Mouse (Mus musculus) embryonic facial prominence, embryonic 12.5 days (tissue): ENCODE results near the gene Ankfy1. TPM values are rescaled to one million over a fixed set of nuclear protein-coding genes. Genes with fewer than 3 reads are reported as not detected.
A peak's percentile ranks its signal among the peaks of the same experiment; 100 is the strongest.

Experiments used
- ATAC-seq: fragments of 200-750 bp; cut with Nextera tagmentation; 2 replicates; pipeline ENCODE4 v1.8.0; 2017; ENCODE audit not compliant: insufficient number of reproducible peaks, insufficient read depth, low FRiP score, low TSS enrichment
- H3K27ac ChIP-seq: fragments of 300-500 bp; sonication (generic); 2 replicates; pipeline ENCODE4 v1.5.1; 2016; ENCODE audit warnings: mild to moderate bottlenecking
- H3K27me3 ChIP-seq: fragments of 300-500 bp; sonication (generic); 2 replicates; pipeline ENCODE4 v1.6.1; 2016; ENCODE audit warnings: mild to moderate bottlenecking, moderate library complexity
- H3K36me3 ChIP-seq: fragments of 300-500 bp; sonication (generic); 2 replicates; pipeline ENCODE4 v1.6.1; 2016; ENCODE audit warnings: mild to moderate bottlenecking
- H3K4me1 ChIP-seq: fragments of 300-500 bp; sonication (generic); 2 replicates; pipeline ENCODE4 v1.6.1; 2016
- H3K4me2 ChIP-seq: fragments of 300-500 bp; sonication (generic); replicated peaks from 2 replicates; pipeline ENCODE4 v1.6.1; 2016; ENCODE audit warnings: mild to moderate bottlenecking, moderate library complexity
- H3K4me3 ChIP-seq: fragments of 300-500 bp; sonication (generic); 2 replicates; pipeline ENCODE4 v1.5.1; 2016; ENCODE audit warnings: mild to moderate bottlenecking
- H3K9ac ChIP-seq: fragments of 300-500 bp; sonication (generic); 2 replicates; pipeline ENCODE4 v1.6.1; 2016; ENCODE audit warnings: mild to moderate bottlenecking, moderate library complexity
- H3K9me3 ChIP-seq: fragments of 300-500 bp; sonication (generic); 2 replicates; pipeline ENCODE4 v1.6.1; 2016; ENCODE audit warnings: mild to moderate bottlenecking, moderate library complexity
- WGBS: fragments of 180-500 bp; shearing (Covaris S2); methylation state at CpG from one replicate; pipeline ENCODE4 v1.1.7; 2016; 5-methylcytosine and 5-hydroxymethylcytosine counted together
- polyA plus RNA-seq: library from polyadenylated mRNA; unstranded; fragments of >200 nt; fragmentation: Nextera tagmentation; extraction: Ambion mirVana; gene quantifications from 2 replicates; pipeline ENCODE4 v1.2.1, GENCODE M21; 2016

Gene Ankfy1
- polyA plus RNA-seq, result 29.8 and 31.6 TPM in 2 replicates

DNA sequence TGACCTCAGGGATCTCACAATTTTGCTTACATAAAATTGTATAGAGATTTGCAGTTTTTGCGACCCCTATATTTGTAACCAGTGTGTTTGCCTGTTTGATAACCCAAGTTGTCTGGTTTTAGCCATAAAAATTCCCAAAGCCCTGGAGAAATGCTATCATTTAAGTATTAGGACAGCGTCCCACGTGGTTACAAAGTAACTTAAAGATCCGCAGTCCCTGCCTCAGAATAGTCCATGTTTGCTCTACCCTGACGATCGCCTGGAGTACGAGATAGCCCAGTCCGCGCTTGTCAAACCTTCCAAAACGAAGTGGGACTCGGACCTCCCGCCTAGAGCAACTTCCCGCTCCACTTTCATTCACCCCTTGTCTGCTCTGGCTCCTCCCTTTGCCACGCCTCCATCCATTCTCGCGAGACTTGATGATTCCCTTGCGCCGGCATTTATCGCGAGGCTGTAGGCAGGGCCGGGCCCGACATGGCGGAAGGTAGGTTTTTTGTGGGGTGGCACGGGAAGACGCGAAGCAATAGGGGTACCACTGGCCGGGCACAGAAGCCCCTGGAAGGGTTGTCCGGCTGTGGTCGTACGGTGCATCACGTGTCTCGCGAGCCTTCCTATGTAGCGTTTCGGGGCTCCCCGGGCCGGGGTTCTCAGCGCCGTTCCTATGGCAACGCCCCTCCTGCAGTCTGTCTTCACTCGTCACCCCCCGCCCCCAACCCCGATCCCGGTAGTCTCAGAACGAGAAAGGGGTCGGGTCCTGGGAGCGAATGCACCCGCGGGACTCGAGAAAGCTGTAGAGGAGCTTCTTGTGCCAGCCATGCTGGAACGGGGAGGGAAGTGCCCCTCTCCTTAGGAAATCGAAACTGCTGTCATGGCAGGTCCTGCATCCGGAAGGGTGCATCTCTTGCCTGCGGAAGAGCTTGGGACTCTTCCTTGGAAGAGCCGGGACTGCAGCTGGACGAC is at the start of gene Ankfy1:
Gene Ankfy1, plus strand, starts transcription at position 456 of the 960 bp plus-strand sequence.
- peak; percentile 92 for ATAC-seq
- WGBS, result under 1% methylated on average over 56 of the region's 56 CpGs

DNA sequence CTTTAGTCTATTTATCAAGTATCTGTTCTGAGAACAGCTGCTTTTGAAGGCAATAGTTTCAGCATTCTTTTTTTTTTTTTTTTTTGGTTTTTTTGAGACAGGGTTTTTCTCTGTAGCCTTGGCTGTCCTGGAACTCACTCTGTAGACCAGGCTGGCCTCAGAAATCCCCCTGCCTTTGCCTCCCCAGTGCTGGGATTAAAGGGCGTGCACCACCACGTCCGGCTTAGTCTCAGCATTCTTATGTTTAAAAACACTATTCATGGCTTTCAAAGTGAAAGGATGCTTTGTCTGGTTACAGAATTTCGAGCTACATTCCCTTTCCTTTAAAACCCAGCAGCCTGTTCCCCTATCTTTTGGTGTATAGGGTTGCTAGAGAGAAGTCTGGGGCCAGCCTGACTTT is 47.1 kb upstream of the Ankfy1 start:
- no peak overlapping the region for H3K27ac ChIP-seq
- H3K27me3 ChIP-seq, result no peaks in the 10 kb centered on the region
- no peak overlapping the region for H3K4me3 ChIP-seq
- no peak overlapping the region for H3K4me2 ChIP-seq
- WGBS, result 30% methylated on average over 4 of the region's 4 CpGs
- no peaks in the 10 kb centered on the region for H3K36me3 ChIP-seq
- no peaks in the 10 kb centered on the region for H3K9me3 ChIP-seq
- H3K4me1 ChIP-seq, result no peaks in the 10 kb centered on the region
- H3K9ac ChIP-seq, result no peak overlapping the region
- ATAC-seq, result no peak

More for the DNA sequence above, at the start of gene Ankfy1:
- Histone ChIP-seq H3K4me2 (peak within 1 kb of the TSS; percentile 66), H3K4me3 (peak within 1 kb of the TSS; percentile 64), H3K9ac (peak within 1 kb of the TSS; percentile 74), H3K4me1 (peaks cover 20% of the 10 kb centered on the region), H3K36me3 (0 out of 2 replicates have a peak, but pooled peaks cover 6% of the 10 kb centered on the region), H3K27me3 (no peaks in the 10 kb centered on the region), H3K9me3 (no peaks in the 10 kb centered on the region), H3K27ac (peak within 1 kb of the TSS; percentile 79)

DNA sequence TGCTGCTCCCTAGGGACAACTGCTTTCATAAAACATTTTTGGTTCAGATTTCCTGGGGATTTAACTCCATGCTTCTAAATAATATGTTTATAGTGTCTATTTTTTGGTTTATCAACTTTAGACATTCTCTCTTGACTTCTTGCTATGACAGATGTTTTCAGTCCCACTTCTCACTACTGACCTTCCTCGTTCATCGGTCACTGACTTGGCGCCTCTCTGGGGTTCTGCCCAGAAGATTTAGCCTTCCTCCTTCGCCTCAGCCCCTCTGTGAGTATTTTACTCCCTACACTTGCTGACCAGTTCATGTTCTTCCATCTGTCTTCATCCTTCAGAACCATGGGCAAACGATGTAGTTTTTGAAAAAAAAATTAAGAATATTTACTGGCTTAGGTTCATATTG is 44.4 kb upstream of the Ankfy1 start:
- Histone ChIP-seq H3K27me3 (no peaks in the 10 kb centered on the region), H3K36me3 (no peaks in the 10 kb centered on the region), H3K27ac (no peak overlapping the region), H3K4me2 (no peak overlapping the region), H3K9ac (no peak overlapping the region), H3K4me3 (no peak overlapping the region), H3K4me1 (no peaks in the 10 kb centered on the region), H3K9me3 (no peaks in the 10 kb centered on the region)
- no peak for ATAC-seq
- 89% methylated on average over 5 of the region's 5 CpGs for WGBS

DNA sequence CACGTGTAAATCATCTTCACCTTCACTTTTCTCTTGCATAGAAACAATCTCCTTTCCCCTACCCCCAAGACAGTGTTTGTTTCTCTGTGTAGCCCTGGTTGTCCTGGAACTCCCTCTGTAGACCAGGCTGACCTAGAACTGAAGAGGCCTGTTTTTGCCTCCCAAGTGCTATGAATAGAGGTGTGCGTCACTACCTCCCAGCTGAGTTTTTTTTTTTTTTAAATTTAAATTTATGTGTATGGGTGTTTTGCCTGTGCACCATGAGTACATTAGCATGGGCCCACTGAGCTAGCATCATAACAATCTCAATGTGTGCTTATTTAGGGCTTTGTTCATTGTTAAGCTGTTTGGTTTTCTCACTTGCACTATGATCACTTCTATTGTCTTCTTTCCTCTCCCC is 39.5 kb upstream of the Ankfy1 start:
- Histone ChIP-seq H3K4me3 (no peak overlapping the region), H3K9me3 (no peaks in the 10 kb centered on the region), H3K4me2 (no peak overlapping the region), H3K36me3 (no peaks in the 10 kb centered on the region), H3K27ac (no peak overlapping the region), H3K27me3 (no peaks in the 10 kb centered on the region), H3K9ac (no peak overlapping the region), H3K4me1 (no peaks in the 10 kb centered on the region)
- 80% methylated on average over 2 of the region's 2 CpGs for WGBS
- ATAC-seq, result no peak

DNA sequence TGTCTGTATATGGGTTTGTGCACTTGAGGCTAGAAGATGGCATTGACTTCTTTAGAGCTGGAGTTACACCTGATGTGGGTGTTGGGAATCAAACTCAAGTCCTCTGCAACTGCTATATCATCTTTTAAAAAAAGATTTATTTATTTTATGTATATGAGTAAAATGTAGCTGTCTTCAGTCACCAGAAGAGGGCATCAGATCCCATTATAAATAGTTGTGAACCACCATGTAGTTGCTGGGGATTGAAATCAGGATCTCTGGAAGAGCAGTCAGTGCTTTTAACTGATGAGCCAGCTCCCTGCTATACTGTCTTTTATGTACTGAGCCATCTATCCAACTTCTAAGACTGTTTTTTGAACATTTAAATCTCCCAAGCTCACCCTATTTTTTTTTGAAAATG is 29.9 kb upstream of the Ankfy1 start:
- ATAC-seq, result no peak
- Histone ChIP-seq H3K36me3 (no peaks in the 10 kb centered on the region), H3K9me3 (no peaks in the 10 kb centered on the region)

DNA sequence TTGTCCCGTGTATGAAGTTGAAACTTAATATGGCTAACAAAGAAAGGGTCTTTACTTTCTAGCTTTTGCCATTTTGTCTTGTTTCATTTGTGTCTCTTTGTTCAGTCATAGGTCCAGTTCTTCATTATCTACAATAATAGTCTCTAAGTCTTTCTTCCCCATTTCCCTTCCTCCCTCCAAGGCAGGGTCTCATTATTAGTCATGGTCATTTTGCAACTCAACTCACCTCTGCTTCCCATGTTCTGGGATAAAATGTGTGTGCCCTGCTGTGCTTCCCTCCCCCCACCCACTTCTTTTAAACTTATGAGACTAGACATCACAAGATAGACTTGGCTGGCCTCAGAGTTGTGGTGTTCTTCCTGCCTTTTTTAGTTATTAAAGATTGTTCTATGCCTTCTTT is 29.4 kb upstream of the Ankfy1 start:
- no peaks in the 10 kb centered on the region for H3K4me1 ChIP-seq
- no peak overlapping the region for H3K4me2 ChIP-seq
- H3K4me3 ChIP-seq, result no peak overlapping the region
- no peak overlapping the region for H3K9ac ChIP-seq
- H3K36me3 ChIP-seq, result no peaks in the 10 kb centered on the region
- no peaks in the 10 kb centered on the region for H3K27me3 ChIP-seq
- no peak overlapping the region for H3K27ac ChIP-seq
- ATAC-seq, result no peak
- 92% methylated on average over 1 of the region's 1 CpGs for WGBS
- no peaks in the 10 kb centered on the region for H3K9me3 ChIP-seq

More for the DNA sequence above, 29.9 kb upstream of the Ankfy1 start:
- no peak overlapping the region for H3K27ac ChIP-seq
- H3K9ac ChIP-seq, result no peak overlapping the region
- H3K4me3 ChIP-seq, result no peak overlapping the region
- no peaks in the 10 kb centered on the region for H3K27me3 ChIP-seq
- no peaks in the 10 kb centered on the region for H3K4me1 ChIP-seq
- no peak overlapping the region for H3K4me2 ChIP-seq

DNA sequence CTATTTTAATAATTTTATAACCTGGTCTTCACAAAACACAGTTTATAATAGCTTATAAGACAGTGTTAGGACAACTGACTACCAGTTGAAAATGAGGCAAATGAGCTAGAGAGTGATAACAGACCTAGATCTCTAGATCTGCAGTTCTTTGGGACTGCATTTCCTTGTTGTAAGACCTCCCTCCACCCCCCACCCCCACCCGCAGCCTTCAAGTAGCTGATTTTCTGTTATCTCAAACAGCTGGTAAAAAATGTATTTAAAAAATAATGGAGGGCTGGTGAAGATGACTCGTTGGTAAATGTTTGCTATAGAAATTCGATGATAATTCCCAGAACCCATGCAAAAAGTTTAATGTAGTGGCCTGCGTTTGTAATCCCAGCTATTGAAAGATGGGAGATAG is 25.2 kb upstream of the Ankfy1 start:
- no peak for ATAC-seq
- no peak overlapping the region for H3K4me2 ChIP-seq
- no peak overlapping the region for H3K4me3 ChIP-seq

DNA sequence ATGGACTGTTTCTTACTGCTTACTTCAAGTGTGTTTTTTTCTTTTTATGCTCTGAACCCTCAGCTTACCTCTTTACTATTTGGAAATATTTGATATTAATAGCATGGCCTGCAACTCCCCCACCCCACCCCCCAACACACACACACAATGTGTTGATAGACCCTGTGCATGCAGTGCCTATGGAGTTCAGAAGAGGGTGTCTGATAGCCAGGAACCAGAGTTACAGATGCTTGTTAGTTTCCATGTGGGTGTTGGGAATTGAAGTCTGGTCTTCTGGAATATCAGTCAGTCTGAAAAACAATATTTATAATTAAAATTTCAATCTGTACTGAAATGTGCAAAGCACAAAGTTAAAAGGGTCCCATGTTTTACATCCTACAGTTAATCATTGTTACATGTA is 19.2 kb upstream of the Ankfy1 start:
- Histone ChIP-seq H3K9ac (no peak overlapping the region), H3K9me3 (no peaks in the 10 kb centered on the region), H3K4me1 (no peaks in the 10 kb centered on the region), H3K36me3 (no peaks in the 10 kb centered on the region), H3K4me2 (no peak overlapping the region), H3K27me3 (no peaks in the 10 kb centered on the region), H3K27ac (no peak overlapping the region), H3K4me3 (no peak overlapping the region)
- no peak for ATAC-seq

More for the DNA sequence above, 25.2 kb upstream of the Ankfy1 start:
- Histone ChIP-seq H3K27ac (no peak overlapping the region), H3K9ac (no peak overlapping the region), H3K36me3 (no peaks in the 10 kb centered on the region), H3K4me1 (no peaks in the 10 kb centered on the region), H3K27me3 (no peaks in the 10 kb centered on the region), H3K9me3 (no peaks in the 10 kb centered on the region)
- WGBS, result 92% methylated on average over 4 of the region's 4 CpGs

DNA sequence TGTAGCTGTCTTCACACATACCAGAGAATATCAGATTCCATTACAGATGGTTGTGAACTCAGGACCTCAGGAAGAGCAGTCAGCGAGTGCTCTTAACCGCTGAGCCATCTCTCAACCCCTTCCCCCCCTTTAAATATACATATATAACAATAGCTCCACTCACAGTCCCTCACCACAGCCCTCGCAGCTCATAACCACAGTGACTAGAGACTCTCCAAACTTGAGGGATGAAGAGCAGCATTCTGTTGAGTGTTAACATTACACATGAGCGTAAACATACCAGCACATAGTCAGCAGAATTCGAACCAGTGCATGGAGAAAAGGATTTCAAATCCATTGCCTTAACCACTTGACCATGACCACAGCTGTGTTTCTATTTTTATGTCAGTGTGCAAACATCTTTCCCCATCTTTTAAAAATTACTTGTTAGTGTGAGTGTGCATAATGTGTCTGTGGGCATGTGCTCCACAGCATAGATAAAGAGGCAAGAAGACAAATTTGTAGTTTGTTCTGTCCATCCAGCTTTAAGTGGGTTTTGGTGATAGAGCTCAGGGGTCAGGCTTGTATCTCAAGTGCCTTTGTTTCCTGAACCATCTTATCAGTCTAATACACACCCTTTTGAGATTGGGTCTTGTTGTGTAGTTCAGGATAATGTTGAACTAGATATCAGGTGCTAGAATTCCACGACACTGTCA is 18.4 kb upstream of the Ankfy1 start:
- 78% methylated on average over 6 of the region's 6 CpGs for WGBS
- ATAC-seq, result no peak

DNA sequence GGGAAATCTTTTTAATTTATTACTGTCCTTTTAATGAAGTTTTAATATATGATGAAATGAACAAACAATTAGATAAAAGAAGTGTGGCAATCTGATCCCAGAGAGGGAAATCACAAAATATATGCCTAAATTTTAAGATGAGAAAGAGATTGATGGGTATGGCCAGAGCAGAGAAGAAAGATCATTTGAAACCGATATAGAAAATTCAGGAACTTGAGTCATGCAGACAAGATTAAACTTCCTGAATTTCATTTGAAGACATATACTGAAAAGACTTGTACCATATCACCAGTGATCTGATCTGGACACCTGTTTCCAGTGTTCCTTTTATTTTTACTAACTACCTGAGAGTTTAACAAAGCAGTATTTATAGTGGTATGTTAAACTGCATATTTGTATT is 17.4 kb upstream of the Ankfy1 start:
- H3K27ac ChIP-seq, result no peak overlapping the region
- H3K9me3 ChIP-seq, result no peaks in the 10 kb centered on the region
- H3K4me2 ChIP-seq, result no peak overlapping the region
- no peak for ATAC-seq
- H3K36me3 ChIP-seq, result no peaks in the 10 kb centered on the region
- H3K9ac ChIP-seq, result no peak overlapping the region
- no peak overlapping the region for H3K4me3 ChIP-seq
- no peaks in the 10 kb centered on the region for H3K27me3 ChIP-seq
- 86% methylated on average over 1 of the region's 1 CpGs for WGBS
- H3K4me1 ChIP-seq, result no peaks in the 10 kb centered on the region

More for the DNA sequence above, 18.4 kb upstream of the Ankfy1 start:
- H3K9ac ChIP-seq, result no peak overlapping the region
- H3K9me3 ChIP-seq, result no peaks in the 10 kb centered on the region
- no peak overlapping the region for H3K4me2 ChIP-seq
- H3K27me3 ChIP-seq, result no peaks in the 10 kb centered on the region
- H3K4me1 ChIP-seq, result no peaks in the 10 kb centered on the region
- no peaks in the 10 kb centered on the region for H3K36me3 ChIP-seq
- no peak overlapping the region for H3K4me3 ChIP-seq
- no peak overlapping the region for H3K27ac ChIP-seq

DNA sequence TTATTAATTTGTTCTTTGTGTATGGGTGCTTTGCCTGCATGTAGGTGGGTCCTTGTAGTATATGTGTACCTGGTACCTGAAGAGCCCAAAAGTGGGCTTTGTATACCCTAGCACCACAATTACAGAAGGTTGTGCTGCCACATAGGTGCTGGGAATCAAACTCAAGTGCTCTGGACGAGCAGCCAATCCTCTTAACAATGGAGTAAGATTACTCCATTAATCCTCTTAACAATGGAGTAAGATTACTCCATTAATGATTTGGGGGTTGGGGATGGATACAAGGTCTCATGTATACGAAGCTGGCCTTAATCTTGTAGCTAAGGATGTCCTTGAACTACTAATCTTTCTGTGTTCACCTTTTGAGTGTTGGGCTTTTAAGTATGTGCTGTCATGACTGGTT is 14.5 kb upstream of the Ankfy1 start:
- no peaks in the 10 kb centered on the region for H3K36me3 ChIP-seq
- no peaks in the 10 kb centered on the region for H3K27me3 ChIP-seq
- H3K27ac ChIP-seq, result no peak overlapping the region
- no peak overlapping the region for H3K4me3 ChIP-seq
- no peak overlapping the region for H3K9ac ChIP-seq
- H3K9me3 ChIP-seq, result no peaks in the 10 kb centered on the region
- H3K4me1 ChIP-seq, result no peaks in the 10 kb centered on the region
- H3K4me2 ChIP-seq, result no peak overlapping the region
- 62% methylated on average over 2 of the region's 2 CpGs for WGBS
- no peak for ATAC-seq

DNA sequence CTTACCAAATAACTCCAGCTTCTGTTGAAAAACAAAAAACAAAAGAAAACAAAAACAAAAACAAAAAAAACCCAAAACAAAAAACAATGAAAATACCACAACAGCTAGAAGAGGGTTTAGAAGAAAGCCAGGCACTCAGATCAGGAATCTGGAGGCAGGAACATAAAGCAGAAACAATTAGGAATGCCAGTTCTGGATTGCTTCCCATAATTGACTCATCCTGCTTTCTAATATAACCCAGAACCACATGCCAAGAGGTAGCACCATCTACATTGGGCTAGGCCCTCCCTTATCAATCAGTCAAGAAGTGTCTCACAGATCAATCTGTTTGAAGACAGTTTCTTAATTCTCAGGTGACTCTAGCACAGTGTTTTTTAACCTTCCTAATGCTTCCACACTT is 9.1 kb upstream of the Ankfy1 start:
- Histone ChIP-seq H3K4me1 (no peaks in the 10 kb centered on the region), H3K36me3 (peaks cover 22% of the 10 kb centered on the region; the same call in 1 of the 2 replicates), H3K4me3 (no peak overlapping the region), H3K9ac (no peak overlapping the region), H3K9me3 (no peaks in the 10 kb centered on the region), H3K27ac (no peak overlapping the region), H3K27me3 (no peaks in the 10 kb centered on the region), H3K4me2 (no peak overlapping the region)
- no peak for ATAC-seq
